Mouse (Mus musculus) bone marrow macrophage, adult 2 months (primary cell): ENCODE measurements around the gene Cnnm3.

Experiments used
- CTCF ChIP-seq: IDR thresholded peaks from 2 replicates; pipeline ENCODE4 v1.5.1; 2012; ENCODE audit warnings: low read depth, mild to moderate bottlenecking, low read length, moderate library complexity
- POLR2A ChIP-seq: IDR thresholded peaks from 2 replicates; pipeline ENCODE4 v1.6.1; 2012; ENCODE audit warnings: mild to moderate bottlenecking, low read depth, low read length, borderline replicate concordance

GRCm38 (mm10) chr1:36574196-36574955 lies 62.7 kb downstream of the Cnnm3 start:
- no peak for TF ChIP-seq POLR2A
- TF ChIP-seq CTCF, result no peak
